Mouse (Mus musculus): Measurements from ENCODE around the gene Mfge8. TPM values are rescaled to one million over a fixed set of nuclear protein-coding genes. Genes with fewer than 3 reads are reported as not detected.

Gene Mfge8
- total RNA-seq, 2 experiments from 2014 or later, result 180 to 220 TPM

DNA sequence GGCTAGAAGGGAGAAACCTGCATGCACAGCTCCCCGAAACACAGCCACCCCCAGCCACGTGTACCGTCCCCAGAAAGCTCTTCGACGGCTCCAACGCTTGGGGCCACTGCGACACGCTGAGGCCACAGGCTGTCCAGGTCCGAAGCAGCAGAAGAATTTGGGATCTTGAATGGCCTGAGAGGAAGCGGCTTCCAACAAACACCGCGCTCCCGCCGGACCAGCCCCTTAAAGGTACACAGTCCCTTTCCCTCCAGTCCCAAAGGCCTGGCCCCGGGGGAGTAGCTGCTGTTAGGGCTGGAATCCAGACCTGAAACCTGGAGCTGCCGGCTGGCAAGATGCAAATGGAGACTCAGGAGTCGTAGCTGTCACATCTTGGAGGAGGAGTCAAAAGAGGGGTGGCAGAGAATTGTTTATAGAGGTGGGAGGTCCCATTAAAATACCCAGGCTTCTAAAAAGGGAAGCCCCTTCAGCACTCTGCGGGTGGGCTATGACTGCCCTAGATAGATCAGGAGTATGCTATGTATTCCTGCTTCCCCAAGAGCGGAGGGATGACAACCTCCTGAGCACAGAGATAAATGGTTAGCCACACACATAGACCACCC, 17.9 kb downstream of the Mfge8 start, which contains the start of gene Hapln3:
Gene Hapln3, minus strand, starts transcription at position 176 of the 602 bp plus-strand sequence.
- DNase-seq (ENCODE audit: low spot score in 2 of 2), result no peak

DNA sequence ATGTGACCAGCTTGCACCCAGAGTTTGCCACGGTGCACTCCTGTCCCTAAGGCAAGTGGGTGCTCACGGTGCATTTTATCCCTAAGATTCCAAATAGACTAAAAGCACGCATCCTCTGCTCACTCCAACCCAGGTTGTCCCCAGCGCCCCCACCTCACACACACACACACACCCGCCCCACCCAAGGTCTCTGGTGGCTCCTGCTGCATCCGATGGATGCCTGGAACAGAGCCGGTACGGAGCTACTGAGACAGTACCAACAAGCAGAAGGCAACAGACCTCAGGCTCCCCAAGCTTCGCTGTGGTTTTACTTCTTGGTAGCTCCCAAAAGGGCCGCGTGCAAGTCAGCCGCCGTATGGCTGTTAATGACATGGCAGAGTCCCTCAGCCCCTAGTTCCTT, 18.5 kb downstream of the Mfge8 start:
- DNase-seq (ENCODE audit: low spot score in 2 of 2), result no peak

DNA sequence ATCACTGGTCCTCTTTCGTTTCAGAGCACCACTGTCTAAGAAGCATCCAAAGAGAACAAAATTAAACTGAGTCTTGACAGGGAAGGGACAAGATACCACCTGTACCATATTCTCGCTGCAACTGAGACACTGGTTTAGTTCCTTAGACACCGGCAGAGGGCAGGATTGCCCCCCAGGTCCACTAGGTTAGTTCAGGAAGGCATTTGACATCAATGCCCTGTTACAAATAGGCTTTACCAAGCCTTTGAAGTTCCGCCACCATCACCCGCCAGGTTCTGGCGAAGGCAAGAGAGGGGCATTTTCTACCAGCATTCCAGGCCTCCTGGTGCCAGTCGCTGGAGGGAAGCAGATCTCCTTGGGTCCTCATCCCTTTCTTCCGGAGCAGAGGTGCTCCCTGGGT, 19.0 kb downstream of the Mfge8 start:
- no peak for DNase-seq (ENCODE audit: low spot score in 2 of 2)

GRCm38 (mm10) chr7:79123465-79123864, 25.4 kb downstream of the Mfge8 start:
- DNase-seq (ENCODE audit: low spot score in 2 of 2), result no peak

DNA sequence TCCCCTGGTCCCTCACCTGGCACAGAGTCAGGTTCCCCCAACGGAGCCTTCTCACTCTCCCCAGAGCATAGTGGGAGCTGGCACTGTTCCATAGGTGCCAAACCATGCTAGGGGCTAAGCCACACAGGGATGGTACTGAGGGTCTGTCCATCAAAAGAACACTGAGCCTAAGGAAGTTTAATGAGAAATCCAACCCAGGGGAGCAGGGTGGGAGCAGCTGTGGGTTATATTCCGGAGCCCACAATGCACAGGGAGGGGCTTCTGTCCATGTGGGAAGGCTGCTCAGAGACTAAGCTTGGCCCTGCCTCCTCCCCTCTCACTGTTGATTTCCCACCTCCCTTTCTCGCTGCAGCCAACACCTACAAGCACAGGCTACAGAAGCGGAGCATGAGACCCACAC, 35.0 kb downstream of the Mfge8 start:
- no peak for DNase-seq (ENCODE audit: low spot score in 2 of 2)

DNA sequence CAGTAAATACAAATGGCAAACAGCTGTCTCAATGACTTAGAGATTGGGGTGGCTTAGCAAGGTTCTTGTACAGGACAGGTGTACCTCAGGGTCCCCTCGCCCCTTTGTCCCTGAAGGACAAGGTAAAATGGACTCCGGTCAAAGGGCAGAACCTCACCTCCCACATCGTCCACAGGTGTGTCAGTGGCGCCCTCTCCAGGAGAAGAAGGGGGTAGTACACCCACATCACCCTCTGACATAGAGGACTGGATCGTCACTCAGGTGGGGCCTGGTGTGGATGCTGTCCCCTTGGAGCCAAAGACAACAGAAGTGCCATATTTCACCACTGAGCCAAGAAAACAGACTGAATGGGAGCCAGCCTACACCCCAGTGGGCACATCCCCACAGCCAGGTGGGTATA, 52.4 kb downstream of the Mfge8 start:
- no peak for DNase-seq (ENCODE audit: low spot score in 2 of 2)

GRCm38 (mm10) chr7:79089111-79089510, 59.7 kb downstream of the Mfge8 start:
- peak in 1 of 2 experiments; percentile 34 for DNase-seq (ENCODE audit: low spot score in 2 of 2)

Other genes starting within 250 kb of the Mfge8 start
- 10 to 100 TPM in 1 of 2 experiments, 1 to 10 TPM in 1; 5.4 to 12.2 TPM for gene Isg20, start 235.6 kb downstream of the Mfge8 start, total RNA-seq (2021)
- gene Acan, start 95.6 kb downstream of the Mfge8 start, total RNA-seq (2021), result 10 to 100 TPM in 1 of 2 experiments, 1 to 10 TPM in 1; 1.2 to 31.4 TPM
- gene Hapln3, start 18.0 kb downstream of the Mfge8 start, total RNA-seq (2021), result under 1 TPM; 0.56 to 0.74 TPM
- gene Abhd2, start 124.1 kb upstream of the Mfge8 start, total RNA-seq (2021), result 1,000 to 10,000 TPM; 1,132 to 1,460 TPM
- gene Rlbp1, start 238.0 kb upstream of the Mfge8 start, total RNA-seq (2021), result not detected
- gene Fanci, start 242.9 kb upstream of the Mfge8 start, total RNA-seq (2021), result under 1 TPM; 0.27 to 0.29 TPM

All from adrenal gland, adult 18-20 months (tissue).